Comparison of ENCODE assay signal across 12 mouse cellular contexts in genomic region chr14:54234231-54235040, GRCm38 (mm10). TPM values are rescaled to one million over a fixed set of nuclear protein-coding genes. Genes with fewer than 3 reads are reported as not detected.
DNase-seq lines count a peak whose midpoint lies in the region; ATAC-seq and TF ChIP-seq lines count a peak whose summit lies in the region.
"Had no signal": no experiment of that assay in that cellular context is flagged by ENCODE, and none has a peak within 500 bp of the region (broad histone marks: within the 10 kb centered on the region; RNA-seq: fewer than 3 reads in every experiment).

No protein-coding gene starts in this region.

- no peak overlapping the region for H3K4me2 ChIP-seq in lung, embryonic 15.5 days
- no peak overlapping the region for H3K4me2 ChIP-seq in neural tube, embryonic 14.5 days (ENCODE audit: low read depth, low read length)

- no peak for TF ChIP-seq EP300 in heart, adult 2 months (IDR thresholded peaks at IDR 0.05; ENCODE audit: insufficient read depth, low read depth, low read length)

- H3K27ac ChIP-seq in heart, adult 2 months = peak overlapping the region; percentile 7; the same call in 1 of the 2 replicates
- peak overlapping the region; percentile 79 for H3K27ac ChIP-seq in lung, embryonic 15.5 days
- H3K27ac ChIP-seq in brown adipose tissue, adult 24 weeks (replicated peaks; ENCODE audit: low read depth, low read length) = peak overlapping the region; percentile 59
- peak overlapping the region; percentile 23; the same call in 1 of the 2 replicates for H3K27ac ChIP-seq in neural tube, embryonic 14.5 days (ENCODE audit: low read depth, low read length)
- H3K27ac ChIP-seq: liver, embryonic 14.5 days had no signal

- H3K9me3 ChIP-seq in lung, embryonic 15.5 days = no peaks in the 10 kb centered on the region
- H3K9me3 ChIP-seq in neural tube, embryonic 14.5 days (ENCODE audit: control insufficient read depth, low read length) = no peaks in the 10 kb centered on the region

- H3K9ac ChIP-seq in heart, adult 2 months (ENCODE audit: low read depth, low read length) = no peak overlapping the region
- no peak overlapping the region for H3K9ac ChIP-seq in lung, embryonic 15.5 days
- no peak overlapping the region for H3K9ac ChIP-seq in neural tube, embryonic 14.5 days (replicated peaks; ENCODE audit: low read depth, low read length)
- H3K9ac ChIP-seq: liver, embryonic 14.5 days had no signal

- DNase-seq in heart, adult 2 months = no peak
- DNase-seq in heart, postnatal 14 days = no peak
- no peak for DNase-seq in lung, adult 18-20 months
- no peak for DNase-seq in adrenal gland, postnatal 14 days
- DNase-seq in gastrocnemius, postnatal 14 days = no peak
- DNase-seq: cerebellum, adult 18-20 months had no signal

- intact Hi-C loops in heart, adult 2 months (cut with DNase I) = loop anchor here (5.0 kb wide), 2 partner anchors 93 to 113 kb away; no protein-coding TSS in a partner anchor
- intact Hi-C loops in heart, postnatal 14 days (cut with DNase I) = loop anchor here (5.0 kb wide), 1 partner anchor 128 kb away; the partner anchor contains the start of gene Oxa1l
- intact Hi-C loops in gastrocnemius, postnatal 14 days (cut with DNase I; ENCODE audit: low total_unique reads) = no loop called here

- H3K4me1 ChIP-seq in heart, adult 2 months (ENCODE audit: control insufficient read depth, insufficient read depth, low read length) = peaks cover 5% of the 10 kb centered on the region
- peaks cover 46% of the 10 kb centered on the region for H3K4me1 ChIP-seq in lung, embryonic 15.5 days
- H3K4me1 ChIP-seq in brown adipose tissue, adult 24 weeks (ENCODE audit: control insufficient read depth, insufficient read depth, insufficient read length, low read length) = peaks cover 5% of the 10 kb centered on the region; the same call in 1 of the 2 replicates
- peaks cover 16% of the 10 kb centered on the region; the same call in 1 of the 2 replicates for H3K4me1 ChIP-seq in neural tube, embryonic 14.5 days (ENCODE audit: control insufficient read depth, insufficient read depth, low read length)

- H3K27me3 ChIP-seq in heart, adult 2 months (ENCODE audit: control insufficient read depth, insufficient read depth, low read length) = no peaks in the 10 kb centered on the region
- H3K27me3 ChIP-seq in lung, embryonic 15.5 days = no peaks in the 10 kb centered on the region
- H3K27me3 ChIP-seq in neural tube, embryonic 14.5 days (ENCODE audit: control insufficient read depth, insufficient read depth, low read length) = no peaks in the 10 kb centered on the region

- no peak for TF ChIP-seq POLR2A in heart, adult 2 months (IDR thresholded peaks at IDR 0.05; ENCODE audit: insufficient read depth, low read depth, low read length)

- 67% methylated on average over 20 of the region's 20 CpGs for WGBS in heart, adult 2 months
- 78% methylated on average over 20 of the region's 20 CpGs for WGBS in lung, embryonic 15.5 days
- 61% methylated on average over 20 of the region's 20 CpGs for WGBS in neural tube, embryonic 14.5 days

- no peak for ATAC-seq in lung, embryonic 15.5 days (ENCODE audit: borderline replicate concordance, extremely low read depth, low FRiP score, low TSS enrichment)
- ATAC-seq in neural tube, embryonic 14.5 days (ENCODE audit: low read depth) = peak; percentile 19; the same call in 1 of the 2 replicates

- H3K36me3 ChIP-seq in heart, adult 2 months (ENCODE audit: control insufficient read depth, insufficient read depth, low read length) = no peaks in the 10 kb centered on the region
- peaks cover 4% of the 10 kb centered on the region; the same call in 1 of the 2 replicates for H3K36me3 ChIP-seq in lung, embryonic 15.5 days
- no peaks in the 10 kb centered on the region for H3K36me3 ChIP-seq in neural tube, embryonic 14.5 days (ENCODE audit: control insufficient read depth, insufficient read depth, low read length)

- no peaks in the 10 kb centered on the region for H3K79me2 ChIP-seq in heart, adult 2 months (replicated peaks; ENCODE audit: control insufficient read depth, insufficient read depth, low read length)

- no peak for TF ChIP-seq CTCF in heart, adult 2 months (IDR thresholded peaks at IDR 0.05)

- H3K4me3 ChIP-seq in heart, adult 2 months = no peak overlapping the region
- no peak overlapping the region for H3K4me3 ChIP-seq in lung, embryonic 15.5 days
- no peak overlapping the region for H3K4me3 ChIP-seq in brown adipose tissue, adult 24 weeks (ENCODE audit: insufficient read depth, low read depth, low read length)
- H3K4me3 ChIP-seq in neural tube, embryonic 14.5 days (ENCODE audit: low read depth, low read length) = no peak overlapping the region
- H3K4me3 ChIP-seq: myocyte had no signal

RNA-seq across cellular contexts. Expression of gene Dad1, which starts 19.5 kb away (rescaled TPM):
- total RNA-seq in heart, adult 2 months (2021) = 100 to 1,000 TPM in 1 of 2 experiments, 10 to 100 TPM in 1; 99.0 to 115 TPM
- polyA plus RNA-seq in heart, adult 2 months (2012; rRNA removed) = 393 and 411 TPM in 2 replicates
- 100 to 1,000 TPM; 104 TPM for total RNA-seq in heart, postnatal 14 days (2021)
- polyA plus RNA-seq in lung, embryonic 15.5 days (2015; fragmentation: Nextera tagmentation; extraction: Ambion mirVana) = 398 and 402 TPM in 2 replicates
- 117 and 150 TPM in 2 replicates for polyA plus RNA-seq in brown adipose tissue, adult 24 weeks (2012; ENCODE audit: insufficient read depth, insufficient read length, missing spikeins)
- 401 and 423 TPM in 2 replicates for polyA plus RNA-seq in neural tube, embryonic 14.5 days (2014; fragmentation: Nextera tagmentation; extraction: Ambion mirVana)
- 237 and 250 TPM in 2 replicates for total RNA-seq in adrenal gland, postnatal 14 days (2021)
- 10 to 100 TPM; 67.4 to 70.3 TPM for total RNA-seq in gastrocnemius, postnatal 14 days (2021)

RNA-seq across cellular contexts. Expression of gene Abhd4, which starts 19.6 kb away (rescaled TPM):
- 10 to 100 TPM; 39.2 to 41.8 TPM for total RNA-seq in heart, adult 2 months (2021)
- 50.2 and 56.8 TPM in 2 replicates for polyA plus RNA-seq in heart, adult 2 months (2012; rRNA removed)
- total RNA-seq in heart, postnatal 14 days (2021) = 10 to 100 TPM; 46.7 to 50.7 TPM
- 49.6 and 52.2 TPM in 2 replicates for polyA plus RNA-seq in lung, embryonic 15.5 days (2015; fragmentation: Nextera tagmentation; extraction: Ambion mirVana)
- polyA plus RNA-seq in brown adipose tissue, adult 24 weeks (2012; ENCODE audit: insufficient read depth, insufficient read length, missing spikeins) = 68.5 and 80.5 TPM in 2 replicates
- polyA plus RNA-seq in neural tube, embryonic 14.5 days (2014; fragmentation: Nextera tagmentation; extraction: Ambion mirVana) = 57.4 and 69.5 TPM in 2 replicates
- total RNA-seq in adrenal gland, postnatal 14 days (2021) = 297 and 309 TPM in 2 replicates
- 10 to 100 TPM; 18.4 to 19.9 TPM for total RNA-seq in gastrocnemius, postnatal 14 days (2021)

RNA-seq across cellular contexts. Expression of gene Olfr49, which starts 50.3 kb away (rescaled TPM):
- total RNA-seq in heart, adult 2 months (2021) = not detected
- not detected in 2 replicates for polyA plus RNA-seq in heart, adult 2 months (2012; rRNA removed)
- not detected for total RNA-seq in heart, postnatal 14 days (2021)
- polyA plus RNA-seq in lung, embryonic 15.5 days (2015; fragmentation: Nextera tagmentation; extraction: Ambion mirVana) = not detected in 2 replicates
- not detected in 2 replicates for polyA plus RNA-seq in brown adipose tissue, adult 24 weeks (2012; ENCODE audit: insufficient read depth, insufficient read length, missing spikeins)
- polyA plus RNA-seq in neural tube, embryonic 14.5 days (2014; fragmentation: Nextera tagmentation; extraction: Ambion mirVana) = not detected in 2 replicates
- not detected in 2 replicates for total RNA-seq in adrenal gland, postnatal 14 days (2021)
- not detected for total RNA-seq in gastrocnemius, postnatal 14 days (2021)
- total RNA-seq: layer of hippocampus, adult 18-20 months had no signal
- polyA plus RNA-seq: liver, embryonic 14.5 days; myocyte had no signal

Comparison
In these comparisons a context has a peak if more than half of its experiments do, and no peak if none do; other contexts are left out.
1. H3K27ac ChIP-seq: peak in every context shown above with its lines; median percentile 79 in lung, embryonic 15.5 days; 59 in brown adipose tissue, adult 24 weeks; 23 in neural tube, embryonic 14.5 days; 7 in heart, adult 2 months.